Mouse (Mus musculus): Measurements from ENCODE around the gene Mef2d. TPM values are rescaled to one million over a fixed set of nuclear protein-coding genes. Genes with fewer than 3 reads are reported as not detected.

Mef2d gene
- total RNA-seq, 2 experiments from 2014 or later, result 173 to 184 TPM

- H3K4me3 ChIP-seq, result peak overlapping the region; percentile 67
- no peak overlapping the region for H3K27ac ChIP-seq
- intact Hi-C loops (cut with DNase I), result no loop called here
- TF ChIP-seq CTCF (IDR thresholded peaks at IDR 0.05), result no peak
- DNase-seq, result no peak
Observed at GRCm38 (mm10) chr3:88200161-88200971, 58.2 kb downstream of the Mef2d start.

- H3K4me3 ChIP-seq, result peak overlapping the region; percentile 67
- TF ChIP-seq CTCF (IDR thresholded peaks at IDR 0.05), result no peak
- intact Hi-C loops (cut with DNase I), result no loop called here
Observed at GRCm38 (mm10) chr3:88200972-88201330, 58.8 kb downstream of the Mef2d start.

GRCm38 (mm10) chr3:88201640-88202039 is 59.5 kb downstream of the Mef2d start:
- Histone ChIP-seq H3K27ac (no peak overlapping the region), H3K4me3 (no peak overlapping the region)
- TF ChIP-seq CTCF (IDR thresholded peaks at IDR 0.05), result no peak
- intact Hi-C loops (cut with DNase I), result no loop called here
- no peak for DNase-seq

More at GRCm38 (mm10) chr3:88200972-88201330, 58.8 kb downstream of the Mef2d start:
- no peak overlapping the region for H3K27ac ChIP-seq
- DNase-seq, result no peak

- no peak overlapping the region for H3K27ac ChIP-seq
- DNase-seq, result no peak
- TF ChIP-seq CTCF (IDR thresholded peaks at IDR 0.05), result no peak
- intact Hi-C loops (cut with DNase I), result no loop called here
- no peak overlapping the region for H3K4me3 ChIP-seq
Observed at GRCm38 (mm10) chr3:88202986-88203385, 60.8 kb downstream of the Mef2d start.

GRCm38 (mm10) chr3:88203456-88203855 is 61.3 kb downstream of the Mef2d start:
- no peak for DNase-seq
- intact Hi-C loops (cut with DNase I), result no loop called here
- H3K4me3 ChIP-seq, result no peak overlapping the region
- no peak overlapping the region for H3K27ac ChIP-seq
- TF ChIP-seq CTCF (IDR thresholded peaks at IDR 0.05), result no peak

- Histone ChIP-seq H3K27ac (no peak overlapping the region), H3K4me3 (no peak overlapping the region)
- intact Hi-C loops (cut with DNase I), result no loop called here
- no peak for TF ChIP-seq CTCF (IDR thresholded peaks at IDR 0.05)
- no peak for DNase-seq
Observed at GRCm38 (mm10) chr3:88203999-88204700, 62.0 kb downstream of the Mef2d start.

GRCm38 (mm10) chr3:88204751-88205150 is 62.6 kb downstream of the Mef2d start:
- Histone ChIP-seq H3K4me3 (no peak overlapping the region), H3K27ac (no peak overlapping the region)
- no peak for TF ChIP-seq CTCF (IDR thresholded peaks at IDR 0.05)
- intact Hi-C loops (cut with DNase I), result no loop called here
- DNase-seq, result no peak

GRCm38 (mm10) chr3:88205176-88205562 is 63.0 kb downstream of the Mef2d start:
- intact Hi-C loops (cut with DNase I), result no loop called here
- no peak for DNase-seq
- no peak overlapping the region for H3K4me3 ChIP-seq
- no peak for TF ChIP-seq CTCF (IDR thresholded peaks at IDR 0.05)
- H3K27ac ChIP-seq, result no peak overlapping the region

- DNase-seq, result no peak
- Histone ChIP-seq H3K4me3 (no peak overlapping the region), H3K27ac (no peak overlapping the region)
- intact Hi-C loops (cut with DNase I), result no loop called here
- TF ChIP-seq CTCF (IDR thresholded peaks at IDR 0.05), result no peak
Observed at GRCm38 (mm10) chr3:88205563-88206491, 63.7 kb downstream of the Mef2d start.

GRCm38 (mm10) chr3:88206500-88206899 is 64.3 kb downstream of the Mef2d start:
- Histone ChIP-seq H3K27ac (no peak overlapping the region), H3K4me3 (no peak overlapping the region)
- no peak for TF ChIP-seq CTCF (IDR thresholded peaks at IDR 0.05)
- intact Hi-C loops (cut with DNase I), result no loop called here
- DNase-seq, result no peak

- H3K4me3 ChIP-seq, result no peak overlapping the region
- no peak overlapping the region for H3K27ac ChIP-seq
- intact Hi-C loops (cut with DNase I), result no loop called here
- no peak for TF ChIP-seq CTCF (IDR thresholded peaks at IDR 0.05)
- DNase-seq, result no peak
Observed at GRCm38 (mm10) chr3:88206901-88207371, 64.8 kb downstream of the Mef2d start.

GRCm38 (mm10) chr3:88207451-88208100 is 65.4 kb downstream of the Mef2d start:
- no peak for TF ChIP-seq CTCF (IDR thresholded peaks at IDR 0.05)

More at GRCm38 (mm10) chr3:88207451-88208100, 65.4 kb downstream of the Mef2d start:
- no peak overlapping the region for H3K27ac ChIP-seq
- no peak overlapping the region for H3K4me3 ChIP-seq
- intact Hi-C loops (cut with DNase I), result no loop called here
- DNase-seq, result no peak
